ENCODE assay signal across 11 mouse cellular contexts in genomic region chr17:47177671-47178246, GRCm38 (mm10).
DNase-seq lines count a peak whose midpoint lies in the region; ATAC-seq lines count a peak whose summit lies in the region.
"Had no signal": no experiment of that assay in that cellular context is flagged by ENCODE, and none has a peak within 500 bp of the region (broad histone marks: within the 10 kb centered on the region; RNA-seq: fewer than 3 reads in every experiment).

No protein-coding gene starts in this region.

- no peaks in the 10 kb centered on the region for H3K36me3 ChIP-seq in kidney, embryonic 15.5 days
- H3K36me3 ChIP-seq in kidney, embryonic 14.5 days (ENCODE audit: control insufficient read depth, insufficient read depth, low read length) = no peaks in the 10 kb centered on the region
- no peaks in the 10 kb centered on the region; the same call in 1 of the 2 replicates for H3K36me3 ChIP-seq in stomach, embryonic 16.5 days (ENCODE audit: control insufficient read depth, insufficient read depth, low read length)
- H3K36me3 ChIP-seq: G1E; neural tube, embryonic 12.5 days had no signal

- H3K9ac ChIP-seq in kidney, embryonic 15.5 days = no peak overlapping the region
- no peak overlapping the region for H3K9ac ChIP-seq in kidney, embryonic 14.5 days (ENCODE audit: low read depth, low read length)
- H3K9ac ChIP-seq in stomach, embryonic 16.5 days (ENCODE audit: low read length) = 0 out of 2 replicates have a peak overlapping the region, but pooled peaks have one; percentile 27
- H3K9ac ChIP-seq: neural tube, embryonic 12.5 days had no signal

- no peak overlapping the region for H3K4me2 ChIP-seq in kidney, embryonic 15.5 days
- no peak overlapping the region for H3K4me2 ChIP-seq in kidney, embryonic 14.5 days (replicated peaks; ENCODE audit: low read depth, low read length)
- no peak overlapping the region for H3K4me2 ChIP-seq in stomach, embryonic 16.5 days (ENCODE audit: low read depth, low read length)
- H3K4me2 ChIP-seq: neural tube, embryonic 12.5 days had no signal

- no peaks in the 10 kb centered on the region for H3K9me3 ChIP-seq in kidney, embryonic 15.5 days (replicated peaks)
- no peaks in the 10 kb centered on the region for H3K9me3 ChIP-seq in kidney, embryonic 14.5 days (ENCODE audit: control insufficient read depth, low read length)
- H3K9me3 ChIP-seq in stomach, embryonic 16.5 days (replicated peaks; ENCODE audit: control insufficient read depth, low read length) = no peaks in the 10 kb centered on the region
- H3K9me3 ChIP-seq: G1E; limb, embryonic 13.5 days; neural tube, embryonic 12.5 days had no signal

- peaks cover 83% of the 10 kb centered on the region for H3K4me1 ChIP-seq in kidney, embryonic 15.5 days
- H3K4me1 ChIP-seq in kidney, embryonic 14.5 days (ENCODE audit: control insufficient read depth, insufficient read depth, low read length) = peaks cover 52% of the 10 kb centered on the region
- H3K4me1 ChIP-seq in stomach, embryonic 16.5 days (ENCODE audit: control insufficient read depth, insufficient read depth, low read length) = peaks cover 66% of the 10 kb centered on the region

- H3K27me3 ChIP-seq in kidney, embryonic 15.5 days = no peaks in the 10 kb centered on the region
- no peaks in the 10 kb centered on the region for H3K27me3 ChIP-seq in kidney, embryonic 14.5 days (ENCODE audit: control insufficient read depth, insufficient read depth, low read length)
- no peaks in the 10 kb centered on the region for H3K27me3 ChIP-seq in stomach, embryonic 16.5 days (ENCODE audit: control insufficient read depth, insufficient read depth, low read length)
- H3K27me3 ChIP-seq: limb, embryonic 13.5 days; neural tube, embryonic 12.5 days had no signal

- peak overlapping the region; percentile 79 for H3K27ac ChIP-seq in kidney, embryonic 15.5 days
- H3K27ac ChIP-seq in kidney, embryonic 14.5 days (ENCODE audit: low read depth, low read length) = no peak overlapping the region; the same call in 1 of the 2 replicates
- H3K27ac ChIP-seq in stomach, embryonic 16.5 days (ENCODE audit: low read length) = peak overlapping the region; percentile 89
- H3K27ac ChIP-seq: neural tube, embryonic 12.5 days had no signal

- no peak overlapping the region for H3K4me3 ChIP-seq in kidney, embryonic 15.5 days (replicated peaks)
- H3K4me3 ChIP-seq in kidney, embryonic 14.5 days (ENCODE audit: low read length) = no peak overlapping the region
- no peak overlapping the region for H3K4me3 ChIP-seq in stomach, embryonic 16.5 days (replicated peaks; ENCODE audit: low read length)
- H3K4me3 ChIP-seq: limb, embryonic 13.5 days; neural tube, embryonic 12.5 days had no signal

- WGBS in kidney, embryonic 15.5 days = 80% methylated on average over 8 of the region's 8 CpGs
- WGBS in kidney, embryonic 14.5 days = 85% methylated on average over 8 of the region's 8 CpGs
- WGBS in stomach, embryonic 16.5 days = 74% methylated on average over 8 of the region's 8 CpGs

- no peak for ATAC-seq in kidney, embryonic 15.5 days (replicated peaks; ENCODE audit: low FRiP score)
- no peak for ATAC-seq in kidney, embryonic 14.5 days (ENCODE audit: low FRiP score, low TSS enrichment)
- peak; percentile 20 to 40; a peak in 2 of 4 replicates for ATAC-seq in hematopoietic stem cell, adult 5-6 weeks (replicated peaks in 1 of 2; ENCODE audit: insufficient read depth in 1 of 2, low FRiP score in 2 of 2, low TSS enrichment in 1 of 2, low read depth in 1 of 2, poor library complexity in 2 of 2, severe bottlenecking in 2 of 2)
- no peak for ATAC-seq in stomach, embryonic 16.5 days (ENCODE audit: insufficient read depth, low FRiP score)

- peak; percentile 59 for DNase-seq in right cerebral cortex, adult 18-20 months
- DNase-seq in right cerebral cortex, postnatal 25 days = no peak
- no peak for DNase-seq in spleen, postnatal 14 days (ENCODE audit: low spot score in 2 of 2)
- no peak for DNase-seq in cerebellum, adult 11 months

Comparison
In these comparisons a context has a peak if more than half of its experiments do, and no peak if none do; other contexts are left out.
1. ATAC-seq: peak in hematopoietic stem cell, adult 5-6 weeks (2 of 2); none in kidney, embryonic 15.5 days (single experiment), kidney, embryonic 14.5 days (single experiment) and stomach, embryonic 16.5 days (single experiment).